Mouse (Mus musculus): ENCODE measurements at regions not wholly inside any gene's neighbourhood (a gene's known extent, or its start where the extent isn't known, plus 50 kb on each side); places are given as distances from the start of the nearest gene placed in this dataset.
"Not testable (repeated sequence)": the region's sequence is repeated elsewhere in the genome, so short reads cannot be mapped to it uniquely, and the experiment has no call there.

- DNase-seq (ENCODE audit: low spot score) = no peak
These were observed 347.6 kb upstream of the Tbc1d2b start for GRCm38 (mm10) chr9:90618154-90618553.

GRCm38 (mm10) chr9:90597894-90598293 lies 327.3 kb upstream of the Tbc1d2b start:
- DNase-seq (ENCODE audit: low spot score) = no peak

- no peak for DNase-seq (ENCODE audit: low spot score)
These were observed 286.1 kb upstream of the Tbc1d2b start for GRCm38 (mm10) chr9:90556742-90557141.

GRCm38 (mm10) chr9:90556216-90556615 lies 285.6 kb upstream of the Tbc1d2b start:
- DNase-seq (ENCODE audit: low spot score) = no peak

DNA sequence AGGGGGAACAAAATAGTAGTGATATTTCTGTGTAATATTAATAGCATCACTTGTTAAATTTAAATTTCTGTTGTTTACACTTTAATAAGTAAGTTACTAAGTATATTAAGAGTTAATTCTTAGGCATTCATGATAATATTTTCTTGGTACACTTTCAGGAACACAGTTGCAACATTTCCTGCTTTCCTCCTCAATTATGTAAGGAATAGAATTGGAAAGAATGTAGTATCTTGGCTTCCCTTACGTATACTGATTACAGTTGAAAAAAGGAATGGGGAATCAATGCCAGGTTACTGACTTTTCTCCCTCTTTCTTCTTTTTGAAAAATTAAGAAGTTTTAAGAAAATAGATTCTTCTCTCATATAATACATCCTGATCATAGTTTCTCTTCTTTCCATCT lies 277.3 kb upstream of the Tbc1d2b start:
- DNase-seq (ENCODE audit: low spot score) = no peak

DNA sequence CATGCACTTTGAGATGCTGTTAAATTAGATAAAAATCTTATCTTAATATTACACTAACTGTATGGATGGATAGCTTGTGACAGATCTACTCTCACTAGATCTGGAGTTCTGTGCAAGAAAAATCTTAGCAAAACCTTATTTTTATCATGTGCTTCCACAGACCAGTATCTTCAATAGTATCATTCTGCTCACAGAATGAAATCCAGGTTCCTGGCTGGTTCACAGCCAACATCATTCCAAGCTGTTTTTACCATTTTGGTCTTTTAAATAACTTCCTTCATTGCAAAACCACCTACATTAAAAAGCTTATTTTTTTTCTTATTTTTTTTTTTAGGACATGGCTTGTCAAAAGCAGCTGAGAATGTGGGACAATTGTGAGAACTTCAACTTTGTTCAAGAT lies 276.1 kb upstream of the Tbc1d2b start:
- no peak for DNase-seq (ENCODE audit: low spot score)

DNA sequence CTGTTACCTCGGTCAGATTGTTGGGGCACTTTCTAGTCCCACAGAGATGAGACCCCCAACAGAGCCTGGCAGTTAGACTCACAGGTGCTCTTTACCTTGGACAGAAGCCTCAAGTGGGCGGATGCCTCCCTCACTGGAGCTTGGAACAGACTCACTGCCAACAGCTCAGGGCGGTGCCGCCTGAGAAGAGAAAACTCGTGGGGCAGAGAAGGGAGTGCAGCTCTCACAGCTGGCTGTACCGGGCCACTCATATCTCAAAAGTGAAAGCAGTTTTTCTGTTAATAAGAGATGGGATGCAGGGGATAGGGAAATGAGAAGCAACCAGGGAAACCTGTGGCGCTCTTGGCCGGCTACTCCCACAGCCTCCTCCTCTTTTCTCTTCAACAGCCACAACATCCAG lies 267.1 kb upstream of the Tbc1d2b start:
- not testable (repeated sequence) for DNase-seq (ENCODE audit: low spot score)

DNA sequence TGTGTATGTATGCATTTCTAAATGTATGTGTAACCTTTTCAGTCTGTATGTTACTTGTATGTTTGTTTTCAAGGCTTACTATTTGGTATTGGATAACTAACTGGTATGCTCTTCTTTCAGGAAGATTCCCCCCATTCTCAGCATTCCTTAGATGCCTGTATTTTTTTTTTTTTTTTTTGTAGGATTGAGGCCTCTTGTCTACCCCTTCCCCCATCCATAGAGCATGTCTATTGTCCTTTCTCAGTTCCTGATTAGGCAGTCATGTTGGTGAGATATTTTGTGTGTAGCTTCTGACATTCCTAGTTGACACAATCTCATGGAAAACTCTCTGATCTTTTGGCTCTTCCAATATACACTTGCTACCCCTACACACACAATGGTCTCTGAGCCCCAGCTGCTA lies 262.8 kb upstream of the Tbc1d2b start:
- no peak for DNase-seq (ENCODE audit: low spot score)

DNA sequence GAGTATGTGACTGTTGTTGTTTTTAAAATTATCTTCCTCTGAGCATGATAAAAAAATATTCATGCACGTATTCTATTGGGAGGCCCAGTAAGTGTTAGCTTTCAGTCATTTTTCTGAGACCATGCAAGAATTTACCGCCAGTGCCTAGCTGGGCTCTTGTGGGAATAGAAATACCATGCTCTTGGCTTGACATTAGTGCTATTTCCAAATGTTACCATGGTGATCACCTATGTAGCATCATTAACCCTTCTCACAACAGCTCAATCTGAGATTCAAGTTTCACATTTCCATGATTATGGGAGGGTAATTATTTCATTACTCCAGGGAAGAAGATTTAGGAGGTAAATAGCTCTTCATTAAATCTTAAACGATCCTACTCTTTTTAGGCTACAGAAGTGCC lies 250.6 kb upstream of the Tbc1d2b start:
- DNase-seq (ENCODE audit: low spot score) = no peak

DNA sequence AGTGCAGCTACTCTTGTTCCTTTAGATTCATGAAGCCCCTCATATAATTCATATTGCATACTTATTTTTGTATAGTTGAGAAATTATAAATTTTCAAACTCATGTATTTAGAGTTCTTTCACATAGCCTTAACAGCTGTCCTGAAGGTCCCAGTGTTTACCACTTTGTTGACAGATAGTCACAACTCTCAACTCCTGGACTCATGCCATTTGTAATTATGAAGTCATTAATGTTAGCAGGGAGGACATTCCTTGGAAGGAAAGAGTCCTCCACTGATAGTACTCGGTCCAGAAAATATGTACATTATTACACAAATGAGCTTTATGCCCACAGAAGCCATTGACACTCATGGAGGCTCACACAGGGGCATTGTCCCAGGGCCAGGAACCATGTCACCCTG lies 224.3 kb upstream of the Tbc1d2b start:
- DNase-seq (ENCODE audit: low spot score) = no peak

DNA sequence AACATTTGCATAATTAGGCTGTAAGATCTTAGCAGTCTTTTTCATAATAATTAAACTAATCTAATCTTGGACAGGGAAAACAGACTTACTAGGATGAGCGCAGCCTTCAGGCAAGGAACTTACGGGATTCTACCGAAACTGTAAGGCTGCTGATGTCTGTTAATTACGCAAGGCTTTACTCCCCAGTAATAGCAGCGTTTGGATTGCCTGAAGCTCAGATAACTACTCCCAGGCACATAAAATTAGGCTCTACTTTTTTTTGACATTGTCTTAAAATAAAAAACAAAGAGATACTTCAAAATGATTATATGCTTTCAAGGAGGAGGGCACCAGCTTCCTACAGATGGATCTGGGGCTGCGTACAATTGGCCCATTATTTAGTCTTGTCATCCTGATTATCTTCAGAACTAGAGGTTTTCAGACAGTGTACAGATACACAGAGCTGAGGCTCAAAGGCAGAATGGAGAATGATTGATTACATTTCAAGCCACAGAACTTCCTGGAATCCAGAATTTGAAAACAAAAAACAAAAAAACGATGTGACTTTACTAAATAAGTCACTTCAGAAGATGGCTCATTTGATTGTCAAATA lies 220.1 kb upstream of the Tbc1d2b start:
- no peak for DNase-seq (ENCODE audit: low spot score)

DNA sequence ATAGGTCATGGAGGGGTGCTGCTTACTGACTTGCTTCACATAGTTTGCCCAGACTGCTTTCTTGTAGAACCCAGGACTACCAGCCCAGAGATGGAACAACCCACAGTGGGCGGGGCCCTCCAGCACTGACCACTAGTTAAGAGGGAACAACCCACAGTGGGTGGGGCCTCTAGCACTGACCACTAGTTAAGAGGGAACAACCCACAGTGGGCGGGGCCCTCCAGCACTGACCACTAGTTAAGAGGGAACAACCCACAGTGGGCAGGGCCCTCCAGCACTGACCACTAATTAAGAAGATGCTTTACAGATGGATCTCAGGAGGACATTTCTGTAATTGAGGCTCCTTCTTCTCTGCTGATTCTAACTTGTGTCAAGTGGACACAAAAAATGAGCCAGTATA lies 180.0 kb upstream of the Tbc1d2b start:
- DNase-seq (ENCODE audit: low spot score) = no peak

DNA sequence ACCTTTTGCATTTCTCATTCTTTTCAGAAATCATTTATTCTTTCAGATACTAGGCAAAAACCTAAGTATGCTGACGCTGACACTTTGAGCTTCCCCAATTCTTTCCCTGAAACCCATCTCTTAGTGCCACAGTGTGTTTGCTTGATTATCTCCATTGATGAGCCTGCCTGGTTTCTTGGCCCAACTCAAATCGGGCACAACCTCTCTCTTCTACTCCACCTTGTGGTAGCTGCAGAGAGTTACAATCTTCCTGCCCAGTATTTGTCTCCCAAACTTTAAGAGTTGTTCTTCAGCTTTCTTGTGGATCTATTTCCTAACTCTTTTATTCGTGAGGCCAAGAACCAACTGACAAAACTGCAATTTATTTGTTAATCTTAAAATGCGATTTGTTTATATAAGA lies 176.4 kb upstream of the Tbc1d2b start:
- DNase-seq (ENCODE audit: low spot score) = peak; percentile 29

DNA sequence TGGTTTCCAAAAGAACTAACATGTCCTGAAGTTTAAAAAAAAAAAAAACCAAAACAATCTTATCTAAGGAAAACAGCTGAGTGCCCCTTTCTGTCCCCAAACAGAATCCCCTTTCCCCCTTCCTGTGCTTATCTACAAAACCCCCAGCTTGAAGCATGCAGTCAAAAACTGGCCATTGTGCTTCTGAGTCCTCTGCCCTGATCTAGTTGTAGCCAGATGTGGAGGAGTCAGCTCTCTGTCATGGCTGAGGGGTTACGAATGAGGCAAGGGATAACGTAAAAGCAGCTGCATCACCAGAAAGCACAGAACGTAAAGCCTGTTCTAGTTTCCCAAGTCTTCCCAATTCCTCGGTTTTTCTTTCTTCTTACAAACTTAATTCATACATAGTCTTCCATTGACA lies 164.3 kb upstream of the Tbc1d2b start:
- DNase-seq (ENCODE audit: low spot score) = no peak

DNA sequence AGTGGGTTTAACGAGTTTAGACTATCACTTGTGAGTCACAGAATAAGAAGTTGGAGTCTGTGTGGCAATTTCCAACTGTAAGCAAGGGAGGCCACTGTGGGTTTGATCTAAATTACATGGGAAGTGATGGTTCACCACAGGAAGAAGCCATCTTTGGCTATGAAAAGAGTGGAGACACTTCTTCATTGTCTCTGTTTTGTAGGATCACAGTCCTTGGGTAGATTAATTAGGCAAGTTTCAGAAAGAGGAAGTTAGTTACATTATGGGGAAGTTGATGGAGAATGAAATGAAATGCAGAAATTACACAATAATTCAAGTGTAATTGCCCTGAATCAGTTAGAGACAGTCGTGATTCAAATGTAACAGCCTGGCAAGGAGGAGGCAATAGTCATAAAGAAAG lies 160.3 kb upstream of the Tbc1d2b start:
- DNase-seq (ENCODE audit: low spot score) = no peak

DNA sequence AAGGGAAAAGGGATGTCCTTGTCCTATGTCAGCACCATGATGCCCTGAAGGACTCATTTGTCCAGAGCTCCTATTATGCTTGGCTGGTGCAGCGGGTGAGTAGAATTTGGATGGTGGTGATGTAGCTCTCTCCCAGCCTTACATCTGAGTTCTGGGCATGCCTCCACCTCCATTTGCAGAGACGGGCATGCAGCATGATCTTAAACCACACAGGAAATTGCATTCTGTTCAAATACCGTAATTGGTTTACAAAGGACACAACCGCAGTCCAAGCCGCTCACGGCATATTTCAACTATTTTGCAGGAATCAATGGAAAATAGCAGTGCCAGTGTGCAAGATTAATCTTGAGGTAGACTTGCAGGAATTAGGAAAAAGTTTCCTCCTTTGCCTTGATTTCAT lies 151.1 kb upstream of the Tbc1d2b start:
- no peak for DNase-seq (ENCODE audit: low spot score)

DNA sequence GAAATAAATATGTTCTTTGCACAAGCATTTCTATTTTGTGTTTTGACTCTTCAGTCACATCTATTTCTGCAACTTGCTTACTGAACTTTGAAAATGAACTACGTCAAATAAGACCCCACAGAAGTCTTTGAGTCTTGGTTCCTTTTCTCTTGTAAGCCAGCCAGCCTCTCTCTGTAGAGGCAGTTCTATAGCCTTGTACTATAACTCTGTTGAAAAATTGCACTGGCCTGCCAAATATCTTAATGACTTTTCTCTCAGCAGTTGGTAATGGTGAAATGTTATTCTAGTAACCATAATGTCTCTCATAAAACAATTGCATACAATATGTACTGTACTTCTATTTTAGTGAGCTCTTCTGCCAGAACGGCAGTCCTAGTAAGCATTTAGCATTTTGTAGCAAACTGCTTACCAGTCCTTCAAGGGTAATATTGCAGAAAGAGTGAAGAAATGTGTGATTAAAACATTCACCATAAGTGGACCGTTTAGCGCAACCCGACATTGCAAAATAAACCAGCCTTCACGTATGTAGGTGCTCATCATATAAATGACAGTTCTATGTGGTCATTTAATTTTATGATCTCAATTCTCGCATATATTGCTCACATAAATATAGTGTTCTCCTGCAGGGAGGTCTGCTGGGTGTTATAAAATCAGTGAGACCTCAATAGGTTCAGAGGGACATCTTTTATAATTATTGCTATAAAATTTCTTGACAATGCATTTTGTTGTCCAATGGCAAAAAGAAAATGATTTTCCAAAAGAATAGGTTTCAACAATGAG lies 149.3 kb upstream of the Tbc1d2b start:
- DNase-seq (ENCODE audit: low spot score) = no peak

- DNase-seq (ENCODE audit: low spot score) = no peak
These were observed 138.2 kb upstream of the Tbc1d2b start for GRCm38 (mm10) chr9:90408789-90409188.

DNA sequence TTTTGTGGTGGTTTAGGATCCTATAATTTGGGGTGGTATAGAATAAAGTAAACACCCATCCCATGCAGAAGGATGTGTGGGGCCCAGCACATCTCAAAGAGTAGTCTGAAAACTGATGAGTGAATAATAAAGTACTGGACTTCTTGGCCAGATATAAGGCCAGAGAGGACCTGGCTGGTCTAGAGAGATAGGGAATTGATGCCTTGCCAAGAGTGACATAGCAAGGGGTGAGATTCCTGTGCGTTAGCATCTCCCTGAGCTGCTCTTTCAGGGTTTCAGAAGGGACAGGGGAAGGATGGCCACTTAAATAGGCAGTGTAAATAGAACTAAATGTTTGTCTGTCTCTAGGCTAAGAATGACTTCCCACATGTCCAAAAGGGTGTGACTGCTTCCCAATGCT lies 137.0 kb upstream of the Tbc1d2b start:
- no peak for DNase-seq (ENCODE audit: low spot score)

DNA sequence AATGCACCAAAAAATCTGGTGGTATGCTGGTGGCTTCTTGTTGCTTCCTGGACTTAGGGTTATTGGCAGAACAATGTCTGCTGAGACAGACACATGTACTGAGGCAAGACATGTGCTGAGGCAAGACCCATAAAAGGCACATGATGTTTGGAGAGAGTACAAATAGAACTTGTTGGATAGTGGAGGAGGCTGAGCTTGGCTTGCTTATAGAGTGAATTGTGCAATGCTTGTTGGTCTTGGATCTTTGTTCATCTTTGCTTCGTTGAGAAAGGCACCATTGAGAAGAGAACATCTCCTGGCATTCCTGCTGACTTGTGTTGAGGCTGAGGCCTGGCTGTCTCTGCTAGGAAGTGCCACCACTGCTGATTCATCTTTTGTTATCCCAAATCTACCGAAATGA lies 117.8 kb upstream of the Tbc1d2b start:
- no peak for DNase-seq (ENCODE audit: low spot score)

DNA sequence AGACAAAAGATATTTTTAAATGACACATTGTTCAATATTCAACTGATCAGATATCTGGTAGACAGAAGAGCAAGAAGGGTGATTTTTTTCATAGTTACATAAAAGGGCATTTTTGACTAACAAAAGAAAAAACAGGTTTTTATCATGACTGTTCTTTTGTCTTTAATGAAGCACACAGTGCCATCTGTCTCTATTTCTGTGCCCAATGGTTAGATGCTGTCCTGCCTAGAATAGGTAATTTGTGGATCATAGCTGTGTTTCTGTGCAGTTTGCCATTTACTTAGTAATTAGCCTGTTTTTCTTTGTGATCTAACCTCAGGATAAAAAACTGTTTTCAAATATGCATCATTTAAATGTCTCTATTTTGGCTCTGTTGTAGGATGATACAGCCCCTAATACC lies 114.4 kb upstream of the Tbc1d2b start:
- no peak for DNase-seq (ENCODE audit: low spot score)

DNA sequence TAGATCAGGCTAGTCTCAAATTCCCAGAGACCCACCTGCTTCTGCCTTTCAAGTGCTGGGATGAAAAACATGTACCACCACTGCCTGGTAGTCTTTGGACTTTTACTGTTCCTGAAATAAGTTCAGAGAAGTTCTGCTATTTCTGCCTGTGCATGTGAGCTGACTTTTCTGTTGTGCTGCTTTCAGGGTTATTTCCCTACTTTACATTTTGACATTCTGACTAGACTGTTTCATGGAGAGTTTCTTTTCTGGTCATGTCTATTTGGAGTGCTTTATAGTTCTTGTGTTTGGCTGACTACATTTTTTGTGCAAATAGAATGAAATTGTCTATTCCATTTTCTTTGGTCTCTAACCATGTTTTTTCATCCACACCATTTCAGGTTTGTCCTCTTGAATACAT lies 109.5 kb upstream of the Tbc1d2b start:
- DNase-seq (ENCODE audit: low spot score) = no peak

DNA sequence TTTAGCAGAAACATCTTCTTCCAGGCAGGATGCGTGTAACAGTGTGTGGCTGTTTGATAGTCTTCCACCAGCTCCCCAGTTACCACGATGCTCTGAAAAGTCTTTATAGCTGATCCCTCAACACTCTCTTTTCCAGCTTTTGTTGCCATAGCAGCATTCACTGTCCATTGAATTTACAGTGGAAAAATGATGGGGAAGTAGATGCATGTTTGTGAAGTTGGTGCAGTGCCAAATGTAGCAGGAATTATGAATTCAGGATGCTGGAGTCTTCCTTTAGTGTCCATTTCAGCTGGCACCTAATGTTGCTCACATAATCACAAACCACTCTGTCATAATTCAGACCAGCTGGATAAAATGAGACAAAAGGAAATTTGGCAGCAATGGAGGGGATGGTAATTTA lies 99.0 kb upstream of the Tbc1d2b start:
- DNase-seq (ENCODE audit: low spot score) = no peak

DNA sequence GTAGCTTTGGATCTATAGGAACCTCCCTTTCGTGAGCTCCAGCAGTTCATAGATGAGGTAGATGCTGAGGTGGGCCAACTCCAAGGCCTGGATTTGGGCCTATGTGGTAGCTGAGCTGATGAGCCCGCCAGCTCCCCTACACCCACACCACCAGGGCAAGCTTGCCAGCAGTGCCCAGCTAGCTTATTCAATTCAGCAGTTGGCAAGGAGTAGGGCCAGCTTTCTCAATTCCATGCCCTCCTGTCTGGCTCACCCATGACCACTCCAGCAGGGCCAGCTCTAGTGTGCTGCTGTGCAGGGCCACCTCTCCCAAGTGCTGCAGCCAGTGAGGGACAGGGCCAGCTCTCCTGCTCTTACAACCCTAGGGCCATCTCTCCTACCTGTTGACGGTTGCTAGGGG lies 97.1 kb upstream of the Tbc1d2b start:
- no peak for DNase-seq (ENCODE audit: low spot score)

All from c-Kit-positive CD71-positive TER-119-positive erythroid progenitor cells, embryonic 14.5 days (primary cell).